Mouse (Mus musculus): ENCODE results near the gene Tmem94. TPM values are rescaled to one million over a fixed set of nuclear protein-coding genes. Genes with fewer than 3 reads are reported as not detected.

The Tmem94 gene
- polyA plus RNA-seq, 1 experiment from 2014 or later = 28.7 TPM

GRCm38 (mm10) chr11:115813507-115814296, 48.5 kb downstream of the Tmem94 start, which contains the start of gene Caskin2:
Gene Caskin2 (minus strand): TSS chr11:115813639.
- H3K4me3 ChIP-seq (ENCODE audit: control insufficient read depth in 1 of 2, insufficient read depth in 1 of 2, low read depth in 1 of 2, low read length in 2 of 2) = peak within 1 kb of the TSS; percentile 89 to 93
- peak within 1 kb of the TSS; percentile 97 for H3K4me2 ChIP-seq (ENCODE audit: low read length)
- H3K4me1 ChIP-seq (ENCODE audit: control insufficient read depth in 2 of 2, insufficient read depth in 2 of 2, low read length in 2 of 2) = peaks cover 43 to 51% of the 10 kb centered on the region in 2 experiments
- H3K9me3 ChIP-seq (ENCODE audit: control insufficient read depth, low read length) = no peaks in the 10 kb centered on the region
- peaks cover 44% of the 10 kb centered on the region for H3K36me3 ChIP-seq (ENCODE audit: control insufficient read depth, insufficient read depth, low read length)
- peak; percentile 85 for ATAC-seq (ENCODE audit: insufficient number of reproducible peaks, insufficient read depth, low FRiP score, low read depth)
- under 1% methylated on average over 44 of the region's 44 CpGs for WGBS
- H3K27me3 ChIP-seq (ENCODE audit: control insufficient read depth, insufficient read depth, low read length) = no peaks in the 10 kb centered on the region
- peak within 1 kb of the TSS; percentile 93 for H3K9ac ChIP-seq (ENCODE audit: low read length)
- peak within 1 kb of the TSS; percentile 83 to 91 for H3K27ac ChIP-seq (replicated peaks in 1 of 2; ENCODE audit: control insufficient read depth in 1 of 2, insufficient read depth in 1 of 2, low read depth in 2 of 2, low read length in 2 of 2)

- Histone ChIP-seq H3K27me3 (ENCODE audit: control insufficient read depth, insufficient read depth, low read length) (no peaks in the 10 kb centered on the region), H3K9me3 (ENCODE audit: control insufficient read depth, low read length) (no peaks in the 10 kb centered on the region), H3K9ac (ENCODE audit: low read length) (peak within 1 kb of the TSS; percentile 93), H3K27ac (replicated peaks in 1 of 2; ENCODE audit: control insufficient read depth in 1 of 2, insufficient read depth in 1 of 2, low read depth in 2 of 2, low read length in 2 of 2) (peak within 1 kb of the TSS; percentile 42 to 91; a peak in 2 of 4 replicates), H3K36me3 (ENCODE audit: control insufficient read depth, insufficient read depth, low read length) (peaks cover 47% of the 10 kb centered on the region), H3K4me2 (ENCODE audit: low read length) (peak within 1 kb of the TSS; percentile 97), H3K4me1 (ENCODE audit: control insufficient read depth in 2 of 2, insufficient read depth in 2 of 2, low read length in 2 of 2) (peaks cover 31 to 40% of the 10 kb centered on the region in 2 experiments), H3K4me3 (ENCODE audit: control insufficient read depth in 1 of 2, insufficient read depth in 1 of 2, low read depth in 1 of 2, low read length in 2 of 2) (peak within 1 kb of the TSS; percentile 89 to 93)
- under 1% methylated on average over 84 of the region's 84 CpGs for WGBS
- peak; percentile 22 for ATAC-seq (ENCODE audit: insufficient number of reproducible peaks, insufficient read depth, low FRiP score, low read depth)
Measured at GRCm38 (mm10) chr11:115814605-115815450, 49.6 kb downstream of the Tmem94 start, which contains the start of gene Tsen54. Gene Tsen54 (plus strand): TSS chr11:115814724.

- Histone ChIP-seq H3K9ac (ENCODE audit: low read length) (no peak overlapping the region), H3K4me2 (ENCODE audit: low read length) (no peak overlapping the region), H3K36me3 (ENCODE audit: control insufficient read depth, insufficient read depth, low read length) (peaks cover 56% of the 10 kb centered on the region), H3K4me1 (ENCODE audit: control insufficient read depth in 2 of 2, insufficient read depth in 2 of 2, low read length in 2 of 2) (peaks cover 8 to 17% of the 10 kb centered on the region in 2 experiments), H3K9me3 (ENCODE audit: control insufficient read depth, low read length) (no peaks in the 10 kb centered on the region), H3K4me3 (ENCODE audit: control insufficient read depth in 1 of 2, insufficient read depth in 1 of 2, low read depth in 1 of 2, low read length in 2 of 2) (no peak overlapping the region), H3K27me3 (ENCODE audit: control insufficient read depth, insufficient read depth, low read length) (no peaks in the 10 kb centered on the region), H3K27ac (replicated peaks in 1 of 2; ENCODE audit: control insufficient read depth in 1 of 2, insufficient read depth in 1 of 2, low read depth in 2 of 2, low read length in 2 of 2) (no peak overlapping the region)
- WGBS = 83% methylated on average over 5 of the region's 5 CpGs
- ATAC-seq (ENCODE audit: insufficient number of reproducible peaks, insufficient read depth, low FRiP score, low read depth) = no peak
Measured at GRCm38 (mm10) chr11:115817331-115817730, 52.1 kb downstream of the Tmem94 start.

- Histone ChIP-seq H3K27me3 (ENCODE audit: control insufficient read depth, insufficient read depth, low read length) (no peaks in the 10 kb centered on the region), H3K4me1 (ENCODE audit: control insufficient read depth in 2 of 2, insufficient read depth in 2 of 2, low read length in 2 of 2) (peaks cover 16 to 19% of the 10 kb centered on the region in 2 experiments), H3K4me2 (ENCODE audit: low read length) (no peak overlapping the region), H3K9me3 (ENCODE audit: control insufficient read depth, low read length) (no peaks in the 10 kb centered on the region), H3K27ac (replicated peaks in 1 of 2; ENCODE audit: control insufficient read depth in 1 of 2, insufficient read depth in 1 of 2, low read depth in 2 of 2, low read length in 2 of 2) (no peak overlapping the region), H3K9ac (ENCODE audit: low read length) (no peak overlapping the region), H3K36me3 (ENCODE audit: control insufficient read depth, insufficient read depth, low read length) (peaks cover 63% of the 10 kb centered on the region), H3K4me3 (ENCODE audit: control insufficient read depth in 1 of 2, insufficient read depth in 1 of 2, low read depth in 1 of 2, low read length in 2 of 2) (no peak overlapping the region)
- ATAC-seq (ENCODE audit: insufficient number of reproducible peaks, insufficient read depth, low FRiP score, low read depth) = no peak
- 81% methylated on average over 16 of the region's 16 CpGs for WGBS
Measured at GRCm38 (mm10) chr11:115819915-115820623, 54.8 kb downstream of the Tmem94 start.

GRCm38 (mm10) chr11:115821001-115821400, 55.8 kb downstream of the Tmem94 start:
- no peaks in the 10 kb centered on the region for H3K9me3 ChIP-seq (ENCODE audit: control insufficient read depth, low read length)
- no peak overlapping the region for H3K9ac ChIP-seq (ENCODE audit: low read length)
- 57% methylated on average over 4 of the region's 4 CpGs for WGBS
- no peak overlapping the region for H3K27ac ChIP-seq (replicated peaks in 1 of 2; ENCODE audit: control insufficient read depth in 1 of 2, insufficient read depth in 1 of 2, low read depth in 2 of 2, low read length in 2 of 2)
- H3K4me1 ChIP-seq (ENCODE audit: control insufficient read depth in 2 of 2, insufficient read depth in 2 of 2, low read length in 2 of 2) = peaks cover 9 to 12% of the 10 kb centered on the region in 2 experiments
- no peaks in the 10 kb centered on the region for H3K27me3 ChIP-seq (ENCODE audit: control insufficient read depth, insufficient read depth, low read length)
- no peak for ATAC-seq (ENCODE audit: insufficient number of reproducible peaks, insufficient read depth, low FRiP score, low read depth)
- H3K4me2 ChIP-seq (ENCODE audit: low read length) = no peak overlapping the region
- peaks cover 61% of the 10 kb centered on the region for H3K36me3 ChIP-seq (ENCODE audit: control insufficient read depth, insufficient read depth, low read length)
- no peak overlapping the region for H3K4me3 ChIP-seq (ENCODE audit: control insufficient read depth in 1 of 2, insufficient read depth in 1 of 2, low read depth in 1 of 2, low read length in 2 of 2)

- Histone ChIP-seq H3K4me3 (ENCODE audit: control insufficient read depth in 1 of 2, insufficient read depth in 1 of 2, low read depth in 1 of 2, low read length in 2 of 2) (peak within 1 kb of the TSS; percentile 76 to 82), H3K9me3 (ENCODE audit: control insufficient read depth, low read length) (no peaks in the 10 kb centered on the region), H3K4me2 (ENCODE audit: low read length) (peak within 1 kb of the TSS; percentile 98), H3K4me1 (ENCODE audit: control insufficient read depth in 2 of 2, insufficient read depth in 2 of 2, low read length in 2 of 2) (peaks cover 17 to 18% of the 10 kb centered on the region in 2 experiments), H3K27me3 (ENCODE audit: control insufficient read depth, insufficient read depth, low read length) (no peaks in the 10 kb centered on the region), H3K27ac (replicated peaks in 1 of 2; ENCODE audit: control insufficient read depth in 1 of 2, insufficient read depth in 1 of 2, low read depth in 2 of 2, low read length in 2 of 2) (no peak within 1 kb of the TSS), H3K9ac (ENCODE audit: low read length) (peak within 1 kb of the TSS; percentile 80), H3K36me3 (ENCODE audit: control insufficient read depth, insufficient read depth, low read length) (peaks cover 34% of the 10 kb centered on the region)
- peak; percentile 94 for ATAC-seq (ENCODE audit: insufficient number of reproducible peaks, insufficient read depth, low FRiP score, low read depth)
- WGBS = under 1% methylated on average over 87 of the region's 87 CpGs
Measured at GRCm38 (mm10) chr11:115823774-115824740, 58.8 kb downstream of the Tmem94 start, which contains the start of gene Llgl2. Gene Llgl2 (plus strand): TSS chr11:115824049.
